Mouse (Mus musculus): Measurements from ENCODE around the gene Lgals12. TPM values are rescaled to one million over a fixed set of nuclear protein-coding genes. Genes with fewer than 3 reads are reported as not detected.

Gene Lgals12
- polyA plus RNA-seq, 1 experiment: 93.6 TPM

Other genes starting within 250 kb of the Lgals12 start
- 5.8 and 6.3 TPM in 2 replicates for gene Spindoc, start 224.2 kb downstream of the Lgals12 start, polyA plus RNA-seq (2012; ENCODE audit: insufficient read depth, insufficient read length, missing spikeins)
- gene 2700081O15Rik, start 189.6 kb downstream of the Lgals12 start, polyA plus RNA-seq (2012; ENCODE audit: insufficient read depth, insufficient read length, missing spikeins): 7.6 and 8.3 TPM in 2 replicates
- gene Rtn3, start 123.9 kb downstream of the Lgals12 start, polyA plus RNA-seq (2012; ENCODE audit: insufficient read depth, insufficient read length, missing spikeins): 197 and 218 TPM in 2 replicates
- gene Atl3, start 113.2 kb downstream of the Lgals12 start, polyA plus RNA-seq (2012; ENCODE audit: insufficient read depth, insufficient read length, missing spikeins): 59.2 and 73.5 TPM in 2 replicates
- 368 and 573 TPM in 2 replicates for gene Pla2g16, start 49.7 kb downstream of the Lgals12 start, polyA plus RNA-seq (2012; ENCODE audit: insufficient read depth, insufficient read length, missing spikeins)
- gene Hrasls5, start 5.3 kb upstream of the Lgals12 start, polyA plus RNA-seq (2012; ENCODE audit: insufficient read depth, insufficient read length, missing spikeins): 2.6 TPM in 1 of 2 replicates, not detected in the other
- not detected in 2 replicates for gene Slc22a19, start 104.1 kb upstream of the Lgals12 start, polyA plus RNA-seq (2012; ENCODE audit: insufficient read depth, insufficient read length, missing spikeins)
- not detected in 2 replicates for gene Slc22a26, start 195.5 kb upstream of the Lgals12 start, polyA plus RNA-seq (2012; ENCODE audit: insufficient read depth, insufficient read length, missing spikeins)

Data from brown adipose tissue, adult 24 weeks (tissue).